Mouse (Mus musculus) yolk sac, embryonic 10.5 days (tissue): ENCODE results near the gene Cux2.
A peak's percentile ranks its signal among the peaks of the same experiment; 100 is the strongest.
"Not testable (repeated sequence)": the region's sequence is repeated elsewhere in the genome, so short reads cannot be mapped to it uniquely, and the experiment has no call there.

Source experiments
- DNase-seq: peaks from one replicate; pipeline ENCODE4 v3.0.0-alpha.2; 2017; ENCODE audit warnings: low spot score

Gene Cux2

GRCm38 (mm10) chr5:121867963-121868362, 181.9 kb downstream of the Cux2 start:
- DNase-seq, result no peak

GRCm38 (mm10) chr5:121864330-121864729, 185.6 kb downstream of the Cux2 start:
- DNase-seq, result no peak

GRCm38 (mm10) chr5:121861964-121862363, 187.9 kb downstream of the Cux2 start:
- peak; percentile 65 for DNase-seq

- peak; percentile 72 for DNase-seq
Measured at GRCm38 (mm10) chr5:121858427-121858826, 191.5 kb downstream of the Cux2 start.

- no peak for DNase-seq
Measured at GRCm38 (mm10) chr5:121856740-121857139, 193.2 kb downstream of the Cux2 start.

- no peak for DNase-seq
Measured at GRCm38 (mm10) chr5:121854768-121855167, 195.1 kb downstream of the Cux2 start.

- peak; percentile 77 for DNase-seq
Measured at GRCm38 (mm10) chr5:121853368-121854051, 196.4 kb downstream of the Cux2 start.

- peak; percentile 66 for DNase-seq
Measured at GRCm38 (mm10) chr5:121849478-121850349, 200.2 kb downstream of the Cux2 start.

- peak; percentile 95 for DNase-seq
Measured at GRCm38 (mm10) chr5:121848743-121849142, 201.2 kb downstream of the Cux2 start, which contains the start of gene Pheta1. Gene Pheta1, plus strand, starts transcription at chr5:121848984.

- peak; percentile 76 for DNase-seq
Measured at GRCm38 (mm10) chr5:121848035-121848519, 201.8 kb downstream of the Cux2 start.

- not testable (repeated sequence) for DNase-seq
Measured at GRCm38 (mm10) chr5:121847269-121847668, 202.6 kb downstream of the Cux2 start.

- DNase-seq, result no peak
Measured at GRCm38 (mm10) chr5:121846322-121846721, 203.6 kb downstream of the Cux2 start.

GRCm38 (mm10) chr5:121845361-121845760, 204.5 kb downstream of the Cux2 start:
- no peak for DNase-seq

- no peak for DNase-seq
Measured at GRCm38 (mm10) chr5:121843138-121843905, 206.6 kb downstream of the Cux2 start.

- DNase-seq, result peak; percentile 68
Measured at GRCm38 (mm10) chr5:121842665-121843118, 207.2 kb downstream of the Cux2 start.

GRCm38 (mm10) chr5:121841973-121842372, 207.9 kb downstream of the Cux2 start:
- DNase-seq, result no peak

- no peak for DNase-seq
Measured at GRCm38 (mm10) chr5:121841516-121841915, 208.4 kb downstream of the Cux2 start.

- no peak for DNase-seq
Measured at GRCm38 (mm10) chr5:121839128-121839473, 210.8 kb downstream of the Cux2 start.

- peak; percentile 85 for DNase-seq
Measured at GRCm38 (mm10) chr5:121838341-121839127, 211.4 kb downstream of the Cux2 start.

- no peak for DNase-seq
Measured at GRCm38 (mm10) chr5:121837441-121838340, 212.2 kb downstream of the Cux2 start, which contains the start of gene Sh2b3. Gene Sh2b3, minus strand, starts transcription at chr5:121837646.
